Mouse (Mus musculus): ENCODE data around the gene Kcns1. TPM values are rescaled to one million over a fixed set of nuclear protein-coding genes. Genes with fewer than 3 reads are reported as not detected.

Kcns1 gene
- total and polyA plus RNA-seq, 2 experiments from 2014 or later, result 3.0 to 15.8 TPM

DNA sequence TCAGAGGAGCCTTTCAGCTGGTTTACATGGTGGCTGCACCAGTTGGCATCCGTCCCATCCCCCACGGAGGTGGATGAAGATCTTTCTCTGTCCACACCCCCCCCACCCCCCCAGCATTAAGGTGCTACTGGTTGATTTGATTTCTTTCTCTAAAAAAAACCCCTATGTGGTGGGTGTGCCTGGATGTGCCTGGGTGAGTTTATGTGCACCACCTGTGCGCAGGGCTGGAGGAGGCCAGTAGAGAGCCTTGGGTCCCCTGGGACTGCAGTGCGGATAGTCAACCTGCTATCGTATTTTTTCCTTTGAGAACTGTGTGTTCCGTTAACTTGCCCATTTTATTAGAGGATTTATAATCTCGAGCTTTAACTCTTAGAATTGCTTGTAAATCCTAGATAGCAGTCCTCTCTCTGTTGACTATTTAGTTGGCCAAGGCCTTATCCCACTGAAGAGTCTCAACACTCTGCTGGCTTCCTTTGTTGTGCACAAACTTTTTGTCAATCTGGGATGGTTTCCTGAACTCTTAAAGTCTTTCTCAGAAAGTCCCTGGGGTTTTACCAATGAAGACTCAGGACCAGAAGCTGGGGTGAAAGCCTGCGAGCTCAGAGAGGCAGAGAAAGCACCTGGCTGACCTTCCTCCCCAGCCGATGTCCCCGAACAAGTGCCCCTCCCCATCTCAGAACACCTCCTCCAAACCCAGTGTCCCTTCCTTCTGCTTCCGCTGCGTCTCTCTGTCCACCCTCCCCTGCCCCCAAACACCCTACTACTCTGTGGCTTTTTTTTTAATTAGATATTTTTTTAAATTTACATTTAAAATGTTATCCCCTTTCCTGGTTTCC lies 42.1 kb downstream of the Kcns1 start:
- ATAC-seq (no peak), DNase-seq (ENCODE audit: low spot score) (no peak)
- WGBS, result 90% methylated on average over 12 of the region's 12 CpGs
- Histone ChIP-seq H3K4me2 (ENCODE audit: low read depth, low read length) (no peak overlapping the region), H3K9ac (replicated peaks; ENCODE audit: low read length) (no peak overlapping the region), H3K36me3 (ENCODE audit: insufficient read depth, low read length) (peaks cover 6% of the 10 kb centered on the region; the same call in 1 of the 2 replicates), H3K4me3 (ENCODE audit: low read length) (no peak overlapping the region), H3K27ac (no peak overlapping the region), H3K9me3 (ENCODE audit: low read length) (no peaks in the 10 kb centered on the region), H3K4me1 (ENCODE audit: insufficient read depth, low read length) (no peaks in the 10 kb centered on the region), H3K27me3 (ENCODE audit: insufficient read depth, low read length) (no peaks in the 10 kb centered on the region)
- no peak for TF ChIP-seq CTCF (IDR thresholded peaks at IDR 0.05; ENCODE audit: low read depth)

DNA sequence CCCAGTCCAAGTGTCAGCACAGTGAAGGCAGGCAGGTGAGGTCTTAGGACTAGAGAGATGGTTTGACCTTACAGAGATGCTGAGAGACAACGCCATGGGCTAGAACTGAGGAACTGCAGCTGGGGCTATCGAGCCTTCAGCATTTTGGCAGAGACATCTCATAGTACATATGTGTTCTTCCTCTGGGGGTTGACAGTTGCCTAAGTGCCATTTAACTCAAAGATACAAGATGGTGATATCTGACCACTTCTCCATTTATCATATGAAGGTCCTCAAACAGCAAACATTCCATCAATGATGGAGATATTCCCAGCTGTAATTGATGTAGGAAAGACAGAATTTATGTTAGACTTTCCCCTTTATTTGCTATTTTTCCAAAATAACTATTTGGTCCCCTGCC lies 43.6 kb downstream of the Kcns1 start:
- Histone ChIP-seq H3K4me2 (ENCODE audit: low read depth, low read length) (no peak overlapping the region), H3K4me1 (ENCODE audit: insufficient read depth, low read length) (no peaks in the 10 kb centered on the region), H3K9me3 (ENCODE audit: low read length) (no peaks in the 10 kb centered on the region), H3K9ac (replicated peaks; ENCODE audit: low read length) (no peak overlapping the region), H3K27ac (no peak overlapping the region), H3K27me3 (ENCODE audit: insufficient read depth, low read length) (no peaks in the 10 kb centered on the region), H3K4me3 (ENCODE audit: low read length) (no peak overlapping the region), H3K36me3 (ENCODE audit: insufficient read depth, low read length) (peaks cover 6% of the 10 kb centered on the region; the same call in 1 of the 2 replicates)
- no peak for DNase-seq (ENCODE audit: low spot score)
- TF ChIP-seq CTCF (IDR thresholded peaks at IDR 0.05; ENCODE audit: low read depth), result no peak
- WGBS, result 89% methylated on average over 2 of the region's 2 CpGs
- no peak for ATAC-seq

- no peak for ATAC-seq
- Histone ChIP-seq H3K9me3 (ENCODE audit: low read length) (no peaks in the 10 kb centered on the region), H3K4me2 (ENCODE audit: low read depth, low read length) (no peak overlapping the region), H3K27me3 (ENCODE audit: insufficient read depth, low read length) (no peaks in the 10 kb centered on the region), H3K4me1 (ENCODE audit: insufficient read depth, low read length) (no peaks in the 10 kb centered on the region), H3K27ac (no peak overlapping the region), H3K4me3 (ENCODE audit: low read length) (no peak overlapping the region), H3K36me3 (ENCODE audit: insufficient read depth, low read length) (0 out of 2 replicates have a peak, but pooled peaks cover 3% of the 10 kb centered on the region), H3K9ac (replicated peaks; ENCODE audit: low read length) (no peak overlapping the region)
- peak; percentile 54 for DNase-seq (ENCODE audit: low spot score)
- TF ChIP-seq CTCF (IDR thresholded peaks at IDR 0.05; ENCODE audit: low read depth), result peak; percentile 52
- WGBS, result 78% methylated on average over 13 of the region's 13 CpGs
These were observed 44.4 kb downstream of the Kcns1 start for GRCm38 (mm10) chr2:164126533-164126955.

DNA sequence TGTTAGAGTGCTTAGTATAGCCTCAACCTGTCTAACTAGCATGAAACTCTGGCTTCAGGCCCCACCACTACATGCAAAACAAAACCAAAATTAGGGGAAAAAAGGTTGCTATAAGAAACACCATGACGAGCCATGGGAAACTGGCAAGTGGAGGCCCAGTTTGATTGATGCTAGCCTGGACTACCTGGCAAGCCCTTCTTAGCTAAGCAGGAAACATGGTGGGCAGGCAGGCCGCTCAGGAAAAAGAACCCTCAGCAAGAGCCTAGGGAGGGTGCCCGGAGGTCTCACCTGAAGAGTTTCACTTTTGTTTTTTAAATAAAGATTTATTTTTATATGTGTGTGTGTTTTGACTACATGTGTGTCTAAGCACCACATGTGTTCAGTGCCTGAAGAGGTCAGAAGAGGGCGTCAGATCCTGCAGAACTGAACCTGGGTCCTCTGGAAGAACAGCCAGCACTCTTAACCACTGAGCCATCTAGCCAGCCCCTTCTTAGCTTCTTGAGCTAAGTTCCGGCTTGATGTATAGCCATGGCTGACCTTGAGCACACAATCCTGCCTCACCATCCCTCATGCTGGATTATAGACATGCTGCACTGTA lies 47.6 kb downstream of the Kcns1 start:
- DNase-seq (ENCODE audit: low spot score) (no peak), ATAC-seq (no peak)
- Histone ChIP-seq H3K27ac (no peak overlapping the region), H3K9me3 (ENCODE audit: low read length) (no peaks in the 10 kb centered on the region), H3K27me3 (ENCODE audit: insufficient read depth, low read length) (no peaks in the 10 kb centered on the region), H3K9ac (replicated peaks; ENCODE audit: low read length) (no peak overlapping the region), H3K36me3 (ENCODE audit: insufficient read depth, low read length) (peaks cover 15% of the 10 kb centered on the region), H3K4me3 (ENCODE audit: low read length) (no peak overlapping the region), H3K4me2 (ENCODE audit: low read depth, low read length) (no peak overlapping the region), H3K4me1 (ENCODE audit: insufficient read depth, low read length) (no peaks in the 10 kb centered on the region)
- 79% methylated on average over 5 of the region's 5 CpGs for WGBS
- TF ChIP-seq CTCF (IDR thresholded peaks at IDR 0.05; ENCODE audit: low read depth), result no peak

- no peak for DNase-seq (ENCODE audit: low spot score)
- H3K4me1 ChIP-seq (ENCODE audit: insufficient read depth, low read length), result no peaks in the 10 kb centered on the region
- H3K4me3 ChIP-seq (ENCODE audit: low read length), result no peak overlapping the region
- 96% methylated on average over 6 of the region's 6 CpGs for WGBS
- no peak overlapping the region for H3K4me2 ChIP-seq (ENCODE audit: low read depth, low read length)
- H3K9me3 ChIP-seq (ENCODE audit: low read length), result no peaks in the 10 kb centered on the region
- ATAC-seq, result no peak
- no peak overlapping the region for H3K9ac ChIP-seq (replicated peaks; ENCODE audit: low read length)
- peaks cover 15% of the 10 kb centered on the region for H3K36me3 ChIP-seq (ENCODE audit: insufficient read depth, low read length)
- H3K27me3 ChIP-seq (ENCODE audit: insufficient read depth, low read length), result no peaks in the 10 kb centered on the region
- no peak overlapping the region for H3K27ac ChIP-seq
- no peak for TF ChIP-seq CTCF (IDR thresholded peaks at IDR 0.05; ENCODE audit: low read depth)
These were observed 51.4 kb downstream of the Kcns1 start for GRCm38 (mm10) chr2:164119503-164119902.

- Histone ChIP-seq H3K27me3 (ENCODE audit: insufficient read depth, low read length) (no peaks in the 10 kb centered on the region), H3K9ac (replicated peaks; ENCODE audit: low read length) (no peak overlapping the region)
- TF ChIP-seq CTCF (IDR thresholded peaks at IDR 0.05; ENCODE audit: low read depth), result no peak
These were observed 55.4 kb downstream of the Kcns1 start for GRCm38 (mm10) chr2:164115531-164115930.

DNA sequence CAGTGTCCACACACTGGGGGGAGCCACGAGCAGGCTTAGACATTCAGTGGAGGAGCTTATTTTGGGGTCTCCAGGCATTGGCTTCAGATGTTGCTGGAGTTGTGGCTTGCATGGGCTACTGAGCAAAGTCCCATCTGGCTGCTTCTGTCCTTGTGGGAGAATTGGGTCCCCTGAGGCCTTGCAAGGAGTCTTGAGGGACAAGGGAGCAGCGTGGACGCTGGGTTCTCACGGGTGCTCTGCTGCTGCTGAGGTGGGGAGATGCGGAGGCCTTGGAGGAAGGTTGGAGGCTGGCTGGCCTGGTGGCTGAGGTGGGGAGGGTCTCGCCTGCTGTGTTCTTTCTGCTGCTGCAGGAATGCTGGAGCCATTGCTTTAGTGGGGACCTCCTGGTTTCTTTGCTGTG lies 56.9 kb downstream of the Kcns1 start:
- Histone ChIP-seq H3K9ac (replicated peaks; ENCODE audit: low read length) (no peak overlapping the region), H3K36me3 (ENCODE audit: insufficient read depth, low read length) (peaks cover 5% of the 10 kb centered on the region; the same call in 1 of the 2 replicates), H3K9me3 (ENCODE audit: low read length) (no peaks in the 10 kb centered on the region), H3K27ac (no peak overlapping the region), H3K4me3 (ENCODE audit: low read length) (no peak overlapping the region), H3K4me1 (ENCODE audit: insufficient read depth, low read length) (no peaks in the 10 kb centered on the region), H3K27me3 (ENCODE audit: insufficient read depth, low read length) (no peaks in the 10 kb centered on the region), H3K4me2 (ENCODE audit: low read depth, low read length) (no peak overlapping the region)
- ATAC-seq (no peak), DNase-seq (ENCODE audit: low spot score) (no peak)
- WGBS, result 92% methylated on average over 6 of the region's 6 CpGs
- TF ChIP-seq CTCF (IDR thresholded peaks at IDR 0.05; ENCODE audit: low read depth), result no peak

More at GRCm38 (mm10) chr2:164115531-164115930, 55.4 kb downstream of the Kcns1 start:
- no peak overlapping the region for H3K4me2 ChIP-seq (ENCODE audit: low read depth, low read length)
- no peaks in the 10 kb centered on the region for H3K9me3 ChIP-seq (ENCODE audit: low read length)
- ATAC-seq, result no peak
- no peak overlapping the region for H3K4me3 ChIP-seq (ENCODE audit: low read length)
- DNase-seq (ENCODE audit: low spot score), result no peak
- 87% methylated on average over 10 of the region's 10 CpGs for WGBS
- no peak overlapping the region for H3K27ac ChIP-seq
- peaks cover 15% of the 10 kb centered on the region for H3K36me3 ChIP-seq (ENCODE audit: insufficient read depth, low read length)
- H3K4me1 ChIP-seq (ENCODE audit: insufficient read depth, low read length), result no peaks in the 10 kb centered on the region

Other genes with a start within 250 kb of the Kcns1 start
- gene Ywhab, start 176.2 kb downstream of the Kcns1 start, total RNA-seq (2014; rRNA removed), result 131 and 134 TPM in 2 replicates
- 583 and 590 TPM in 2 replicates for gene Ywhab, start 176.2 kb downstream of the Kcns1 start, polyA plus RNA-seq (2015; fragmentation: Nextera tagmentation; extraction: Ambion mirVana)
- gene Pabpc1l, start 145.7 kb downstream of the Kcns1 start, total RNA-seq (2014; rRNA removed), result 1.3 TPM in 1 of 2 replicates, not detected in the other
- gene Pabpc1l, start 145.7 kb downstream of the Kcns1 start, polyA plus RNA-seq (2015; fragmentation: Nextera tagmentation; extraction: Ambion mirVana), result 2.0 and 2.2 TPM in 2 replicates
- 19.7 and 23.9 TPM in 2 replicates for gene Stk4, start 100.8 kb downstream of the Kcns1 start, total RNA-seq (2014; rRNA removed)
- 13.1 and 13.2 TPM in 2 replicates for gene Stk4, start 100.8 kb downstream of the Kcns1 start, polyA plus RNA-seq (2015; fragmentation: Nextera tagmentation; extraction: Ambion mirVana)
- gene Tomm34, start 99.9 kb downstream of the Kcns1 start, total RNA-seq (2014; rRNA removed), result 38.9 and 45.8 TPM in 2 replicates
- 45.8 and 46.5 TPM in 2 replicates for gene Tomm34, start 99.9 kb downstream of the Kcns1 start, polyA plus RNA-seq (2015; fragmentation: Nextera tagmentation; extraction: Ambion mirVana)
- gene Wfdc5, start 11.6 kb upstream of the Kcns1 start, total RNA-seq (2014; rRNA removed), result not detected in 2 replicates
- not detected in 2 replicates for gene Wfdc5, start 11.6 kb upstream of the Kcns1 start, polyA plus RNA-seq (2015; fragmentation: Nextera tagmentation; extraction: Ambion mirVana)
- not detected in 2 replicates for gene Wfdc12, start 19.5 kb upstream of the Kcns1 start, total RNA-seq (2014; rRNA removed)
- not detected in 2 replicates for gene Wfdc12, start 19.5 kb upstream of the Kcns1 start, polyA plus RNA-seq (2015; fragmentation: Nextera tagmentation; extraction: Ambion mirVana)
- gene Wfdc15a, start 29.0 kb upstream of the Kcns1 start, total RNA-seq (2014; rRNA removed), result not detected in 2 replicates
- not detected in 2 replicates for gene Wfdc15a, start 29.0 kb upstream of the Kcns1 start, polyA plus RNA-seq (2015; fragmentation: Nextera tagmentation; extraction: Ambion mirVana)
- gene Wfdc15b, start 50.5 kb upstream of the Kcns1 start, total RNA-seq (2014; rRNA removed), result not detected in 2 replicates
- gene Wfdc15b, start 50.5 kb upstream of the Kcns1 start, polyA plus RNA-seq (2015; fragmentation: Nextera tagmentation; extraction: Ambion mirVana), result not detected in 2 replicates
- gene Svs2, start 67.4 kb upstream of the Kcns1 start, total RNA-seq (2014; rRNA removed), result not detected in 2 replicates
- gene Svs2, start 67.4 kb upstream of the Kcns1 start, polyA plus RNA-seq (2015; fragmentation: Nextera tagmentation; extraction: Ambion mirVana), result not detected in 2 replicates
- not detected in 2 replicates for gene Svs3b, start 85.5 kb upstream of the Kcns1 start, total RNA-seq (2014; rRNA removed)
- gene Svs3b, start 85.5 kb upstream of the Kcns1 start, polyA plus RNA-seq (2015; fragmentation: Nextera tagmentation; extraction: Ambion mirVana), result not detected in 2 replicates
- not detected in 2 replicates for gene Svs4, start 107.3 kb upstream of the Kcns1 start, total RNA-seq (2014; rRNA removed)
- not detected in 2 replicates for gene Svs4, start 107.3 kb upstream of the Kcns1 start, polyA plus RNA-seq (2015; fragmentation: Nextera tagmentation; extraction: Ambion mirVana)
- not detected in 2 replicates for gene Svs3a, start 118.2 kb upstream of the Kcns1 start, total RNA-seq (2014; rRNA removed)
- gene Svs3a, start 118.2 kb upstream of the Kcns1 start, polyA plus RNA-seq (2015; fragmentation: Nextera tagmentation; extraction: Ambion mirVana), result not detected in 2 replicates
- not detected in 2 replicates for gene Svs6, start 145.6 kb upstream of the Kcns1 start, total RNA-seq (2014; rRNA removed)
- gene Svs6, start 145.6 kb upstream of the Kcns1 start, polyA plus RNA-seq (2015; fragmentation: Nextera tagmentation; extraction: Ambion mirVana), result not detected in 2 replicates
- not detected in 2 replicates for gene Svs5, start 161.6 kb upstream of the Kcns1 start, total RNA-seq (2014; rRNA removed)
- gene Svs5, start 161.6 kb upstream of the Kcns1 start, polyA plus RNA-seq (2015; fragmentation: Nextera tagmentation; extraction: Ambion mirVana), result not detected in 2 replicates
- gene Slpi, start 218.0 kb upstream of the Kcns1 start, total RNA-seq (2014; rRNA removed), result 4.3 TPM in 1 of 2 replicates, not detected in the other
- gene Slpi, start 218.0 kb upstream of the Kcns1 start, polyA plus RNA-seq (2015; fragmentation: Nextera tagmentation; extraction: Ambion mirVana), result 0.40 and 0.82 TPM in 2 replicates
- gene Rbpjl, start 232.0 kb upstream of the Kcns1 start, total RNA-seq (2014; rRNA removed), result 0.22 TPM in 1 of 2 replicates, not detected in the other
- gene Rbpjl, start 232.0 kb upstream of the Kcns1 start, polyA plus RNA-seq (2015; fragmentation: Nextera tagmentation; extraction: Ambion mirVana), result 0.14 and 0.21 TPM in 2 replicates
- 4.9 and 8.2 TPM in 2 replicates for gene Matn4, start 234.0 kb upstream of the Kcns1 start, total RNA-seq (2014; rRNA removed)
- 4.7 and 5.0 TPM in 2 replicates for gene Matn4, start 234.0 kb upstream of the Kcns1 start, polyA plus RNA-seq (2015; fragmentation: Nextera tagmentation; extraction: Ambion mirVana)